Mouse (Mus musculus): Measurements from ENCODE around the gene Gm35549. TPM values are rescaled to one million over a fixed set of nuclear protein-coding genes. Genes with fewer than 3 reads are reported as not detected.
"Not testable (repeated sequence)": the region's sequence is repeated elsewhere in the genome, so short reads cannot be mapped to it uniquely, and the experiment has no call there.

Gene Gm35549
- polyA plus RNA-seq, 1 experiment from 2014 or later: not detected

GRCm38 (mm10) chr9:122855617-122856016 is 11.8 kb upstream of the Gm35549 start:
- peaks cover 95% of the 10 kb centered on the region for H3K36me3 ChIP-seq
- peaks cover 15% of the 10 kb centered on the region for H3K9me3 ChIP-seq
- no peak overlapping the region for H3K27ac ChIP-seq (replicated peaks)
- no peak overlapping the region for H3K9ac ChIP-seq
- WGBS: 97% methylated on average over 4 of the region's 4 CpGs
- no peak for ATAC-seq (ENCODE audit: low read depth)
- H3K4me3 ChIP-seq: no peak overlapping the region
- H3K27me3 ChIP-seq: no peaks in the 10 kb centered on the region
- no peak overlapping the region for H3K4me2 ChIP-seq
- H3K4me1 ChIP-seq (replicated peaks): no peaks in the 10 kb centered on the region

DNA sequence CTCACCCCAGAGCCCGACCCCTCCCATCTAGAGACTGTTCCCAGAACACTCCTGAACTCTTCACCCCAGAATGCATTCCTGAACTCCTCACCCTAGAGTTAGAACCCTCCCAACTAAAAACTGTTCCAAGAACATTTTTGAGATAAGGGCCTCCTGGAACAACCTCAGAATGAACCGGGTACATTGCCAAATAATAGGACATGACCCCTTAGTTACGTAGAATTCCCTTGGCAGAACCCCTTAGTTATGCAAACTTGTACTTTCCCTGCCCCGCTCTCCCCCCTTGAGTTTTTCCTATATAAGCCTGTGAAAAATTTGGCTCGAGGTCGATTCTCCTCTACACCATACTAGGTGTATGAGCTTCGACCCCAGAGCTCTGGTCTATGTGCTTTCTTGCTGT is 11.3 kb upstream of the Gm35549 start:
- not testable (repeated sequence) for H3K9ac ChIP-seq; ATAC-seq (ENCODE audit: low read depth); H3K27me3 ChIP-seq; H3K27ac ChIP-seq (replicated peaks); H3K4me1 ChIP-seq (replicated peaks); H3K4me2 ChIP-seq; H3K9me3 ChIP-seq; H3K4me3 ChIP-seq
- WGBS: 95% methylated on average over 2 of the region's 7 CpGs
- H3K36me3 ChIP-seq: peaks cover 95% of the 10 kb centered on the region

- WGBS: 95% methylated on average over 7 of the region's 7 CpGs
- H3K27me3 ChIP-seq: no peaks in the 10 kb centered on the region
- peaks cover 95% of the 10 kb centered on the region for H3K36me3 ChIP-seq
- no peak overlapping the region for H3K27ac ChIP-seq (replicated peaks)
- H3K9ac ChIP-seq: no peak overlapping the region
- no peak overlapping the region for H3K4me3 ChIP-seq
- no peak for ATAC-seq (ENCODE audit: low read depth)
- no peak overlapping the region for H3K4me2 ChIP-seq
- peaks cover 6% of the 10 kb centered on the region for H3K9me3 ChIP-seq
- no peaks in the 10 kb centered on the region for H3K4me1 ChIP-seq (replicated peaks)
These were observed 10.7 kb upstream of the Gm35549 start for GRCm38 (mm10) chr9:122854526-122854925.

DNA sequence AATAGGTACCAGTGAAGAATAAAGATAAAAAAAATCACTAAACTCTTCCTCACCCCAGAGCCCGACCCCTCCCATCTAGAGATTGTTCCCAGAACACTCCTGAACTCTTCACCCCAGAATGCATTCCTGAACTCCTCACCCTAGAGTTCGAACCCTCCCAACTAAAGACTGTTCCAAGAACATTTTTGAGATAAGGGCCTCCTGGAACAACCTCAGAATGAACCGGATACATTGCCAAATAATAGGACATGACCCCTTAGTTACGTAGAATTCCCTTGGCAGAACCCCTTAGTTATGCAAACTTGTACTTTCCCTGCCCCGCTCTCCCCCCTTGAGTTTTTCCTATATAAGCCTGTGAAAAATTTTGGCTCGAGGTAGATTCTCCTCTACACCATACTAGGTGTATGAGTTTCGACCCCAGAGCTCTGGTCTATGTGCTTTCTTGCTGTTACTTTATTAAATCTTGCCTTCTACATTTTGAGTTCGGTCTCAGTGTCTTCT is 4.0 kb upstream of the Gm35549 start:
- not testable (repeated sequence) for H3K27ac ChIP-seq (replicated peaks); H3K4me3 ChIP-seq; H3K9ac ChIP-seq; H3K4me2 ChIP-seq; H3K27me3 ChIP-seq; H3K4me1 ChIP-seq (replicated peaks); H3K9me3 ChIP-seq; ATAC-seq (ENCODE audit: low read depth)
- H3K36me3 ChIP-seq: peaks cover 47% of the 10 kb centered on the region
- WGBS: 97% methylated on average over 8 of the region's 8 CpGs

GRCm38 (mm10) chr9:122846156-122846555 is 2.3 kb upstream of the Gm35549 start:
- ATAC-seq (ENCODE audit: low read depth): no peak
- no peak overlapping the region for H3K27ac ChIP-seq (replicated peaks)
- no peaks in the 10 kb centered on the region for H3K4me1 ChIP-seq (replicated peaks)
- no peak overlapping the region for H3K4me3 ChIP-seq
- H3K36me3 ChIP-seq: peaks cover 30% of the 10 kb centered on the region
- H3K27me3 ChIP-seq: no peaks in the 10 kb centered on the region
- 0 out of 2 replicates have a peak, but pooled peaks cover 2% of the 10 kb centered on the region for H3K9me3 ChIP-seq
- H3K9ac ChIP-seq: no peak overlapping the region
- H3K4me2 ChIP-seq: no peak overlapping the region

- no peak overlapping the region for H3K27ac ChIP-seq (replicated peaks)
- no peaks in the 10 kb centered on the region for H3K27me3 ChIP-seq
- ATAC-seq (ENCODE audit: low read depth): no peak
- no peak overlapping the region for H3K9ac ChIP-seq
- 88% methylated on average over 3 of the region's 3 CpGs for WGBS
- 0 out of 2 replicates have a peak, but pooled peaks cover 2% of the 10 kb centered on the region for H3K9me3 ChIP-seq
- H3K36me3 ChIP-seq: peaks cover 24% of the 10 kb centered on the region
- H3K4me3 ChIP-seq: no peak overlapping the region
- no peak overlapping the region for H3K4me2 ChIP-seq
- no peaks in the 10 kb centered on the region for H3K4me1 ChIP-seq (replicated peaks)
These were observed 1.8 kb upstream of the Gm35549 start for GRCm38 (mm10) chr9:122845621-122846020.

GRCm38 (mm10) chr9:122837680-122838079 is 6.2 kb downstream of the Gm35549 start:
- Histone ChIP-seq H3K27ac (replicated peaks) (no peak overlapping the region), H3K4me2 (no peak overlapping the region), H3K36me3 (peaks cover 16% of the 10 kb centered on the region), H3K4me3 (no peak overlapping the region), H3K27me3 (no peaks in the 10 kb centered on the region), H3K4me1 (replicated peaks) (peaks cover 22% of the 10 kb centered on the region), H3K9ac (no peak overlapping the region), H3K9me3 (no peaks in the 10 kb centered on the region; the same call in 1 of the 2 replicates)
- ATAC-seq (ENCODE audit: low read depth): no peak
- 31% methylated on average over 16 of the region's 16 CpGs for WGBS

DNA sequence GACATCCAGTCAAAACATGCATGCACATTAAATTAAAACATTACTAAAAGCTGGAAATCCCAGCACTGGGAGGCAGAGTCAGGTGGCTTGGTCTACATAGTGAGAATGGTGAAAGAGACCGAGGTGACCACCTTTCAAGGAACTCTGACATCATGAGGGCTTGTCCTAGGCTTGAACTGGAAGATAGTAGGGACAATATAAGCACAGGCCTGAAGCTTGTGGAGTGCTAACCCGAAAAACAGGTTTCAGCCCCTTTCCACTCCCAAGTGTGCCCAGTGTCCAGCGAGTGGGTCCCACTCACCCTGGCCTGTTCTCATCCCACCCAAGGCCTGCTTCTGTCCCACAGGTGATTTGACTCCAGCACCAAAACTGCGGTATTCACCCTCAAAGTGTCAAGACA is 6.6 kb downstream of the Gm35549 start:
- Histone ChIP-seq H3K36me3 (peaks cover 18% of the 10 kb centered on the region), H3K9ac (no peak overlapping the region), H3K27ac (replicated peaks) (peak overlapping the region; percentile 80), H3K27me3 (no peaks in the 10 kb centered on the region), H3K4me1 (replicated peaks) (peaks cover 22% of the 10 kb centered on the region), H3K4me3 (no peak overlapping the region), H3K4me2 (no peak overlapping the region), H3K9me3 (no peaks in the 10 kb centered on the region; the same call in 1 of the 2 replicates)
- WGBS: 87% methylated on average over 4 of the region's 4 CpGs
- peak; percentile 54 for ATAC-seq (ENCODE audit: low read depth)

- Histone ChIP-seq H3K27ac (replicated peaks) (peak overlapping the region; percentile 80), H3K27me3 (no peaks in the 10 kb centered on the region), H3K9me3 (no peaks in the 10 kb centered on the region; the same call in 1 of the 2 replicates), H3K4me1 (replicated peaks) (peaks cover 22% of the 10 kb centered on the region), H3K4me3 (no peak overlapping the region), H3K9ac (no peak overlapping the region), H3K36me3 (peaks cover 19% of the 10 kb centered on the region), H3K4me2 (no peak overlapping the region; the same call in 1 of the 2 replicates)
- ATAC-seq (ENCODE audit: low read depth): peak; percentile 93
- WGBS: 34% methylated on average over 6 of the region's 6 CpGs
These were observed 7.0 kb downstream of the Gm35549 start for GRCm38 (mm10) chr9:122836790-122837189.

DNA sequence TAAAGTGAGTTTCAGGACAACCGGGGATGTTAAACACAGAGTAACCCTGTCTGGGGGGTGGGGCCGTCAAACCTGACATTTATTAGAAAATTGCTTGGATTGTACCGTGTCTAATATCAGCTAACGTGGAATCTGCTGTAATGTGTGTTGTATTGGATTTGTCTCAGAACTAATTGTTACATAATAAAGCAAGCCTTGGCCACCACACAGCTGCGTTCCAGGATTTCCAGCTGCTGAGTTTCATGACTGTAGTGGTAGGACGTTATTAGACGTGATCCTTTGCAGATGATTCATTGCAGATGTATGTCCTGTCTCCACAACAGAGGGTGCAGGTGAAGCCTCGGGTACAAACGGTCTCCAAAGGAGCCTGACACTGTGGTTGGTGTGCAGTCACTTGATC is 7.7 kb downstream of the Gm35549 start:
- Histone ChIP-seq H3K9me3 (no peaks in the 10 kb centered on the region; the same call in 1 of the 2 replicates), H3K4me1 (replicated peaks) (peaks cover 22% of the 10 kb centered on the region), H3K9ac (no peak overlapping the region), H3K36me3 (peaks cover 21% of the 10 kb centered on the region), H3K27ac (replicated peaks) (peak overlapping the region; percentile 80), H3K27me3 (no peaks in the 10 kb centered on the region), H3K4me3 (no peak overlapping the region), H3K4me2 (no peak overlapping the region; the same call in 1 of the 2 replicates)
- 0 out of 2 replicates have a peak, but pooled peaks have one; percentile 16 for ATAC-seq (ENCODE audit: low read depth)
- WGBS: 67% methylated on average over 9 of the region's 9 CpGs

GRCm38 (mm10) chr9:122829826-122830380 is 13.9 kb downstream of the Gm35549 start:
- WGBS: 82% methylated on average over 4 of the region's 4 CpGs
- Histone ChIP-seq H3K9me3 (no peaks in the 10 kb centered on the region), H3K27me3 (no peaks in the 10 kb centered on the region), H3K9ac (no peak overlapping the region), H3K4me1 (replicated peaks) (no peaks in the 10 kb centered on the region; the same call in 1 of the 2 replicates), H3K36me3 (peaks cover 67% of the 10 kb centered on the region), H3K4me2 (no peak overlapping the region), H3K27ac (replicated peaks) (no peak overlapping the region), H3K4me3 (no peak overlapping the region)
- no peak for ATAC-seq (ENCODE audit: low read depth)

DNA sequence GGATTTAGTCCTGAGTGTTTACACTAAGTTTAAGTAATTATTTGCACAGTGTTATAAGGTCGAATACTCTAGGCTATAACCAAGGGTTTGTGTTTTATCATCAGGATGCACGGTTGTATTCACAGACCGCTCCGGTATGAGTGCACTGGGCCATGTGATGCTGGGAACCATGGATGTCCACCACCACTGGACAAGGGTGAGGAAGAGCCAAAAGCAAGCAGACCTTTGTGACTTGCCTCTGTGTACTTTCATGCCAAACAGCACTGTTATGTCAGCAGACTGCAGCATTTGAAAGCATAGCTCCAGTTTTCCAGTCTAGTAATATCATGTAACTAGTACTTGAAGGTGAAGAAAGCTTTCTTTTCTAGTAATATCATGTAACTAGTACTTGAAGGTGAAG is 17.1 kb downstream of the Gm35549 start:
- Histone ChIP-seq H3K27me3 (no peaks in the 10 kb centered on the region), H3K9me3 (no peaks in the 10 kb centered on the region), H3K4me2 (no peak overlapping the region), H3K4me3 (no peak overlapping the region), H3K9ac (no peak overlapping the region), H3K27ac (replicated peaks) (no peak overlapping the region), H3K4me1 (replicated peaks) (no peaks in the 10 kb centered on the region; the same call in 1 of the 2 replicates), H3K36me3 (peaks cover 68% of the 10 kb centered on the region)
- WGBS: 93% methylated on average over 4 of the region's 4 CpGs
- ATAC-seq (ENCODE audit: low read depth): no peak
